Mouse (Mus musculus): ENCODE measurements around the gene Ppil4. TPM values are rescaled to one million over a fixed set of nuclear protein-coding genes. Genes with fewer than 3 reads are reported as not detected.

The Ppil4 gene
- total and polyA plus RNA-seq, 2 experiments = 2.8 to 12.1 TPM

- H3K36me3 ChIP-seq (ENCODE audit: control insufficient read depth, insufficient read depth, low read length) = no peaks in the 10 kb centered on the region
- H3K27me3 ChIP-seq (ENCODE audit: control insufficient read depth, insufficient read depth, low read length) = no peaks in the 10 kb centered on the region
- no peaks in the 10 kb centered on the region for H3K79me2 ChIP-seq (ENCODE audit: control insufficient read depth, insufficient read depth, low read length)
- TF ChIP-seq POLR2A (IDR thresholded peaks at IDR 0.05; ENCODE audit: extremely low read depth, insufficient read depth, low read length) = no peak
- no peak for TF ChIP-seq CTCF (IDR thresholded peaks at IDR 0.05; ENCODE audit: low read depth, low read length)
- no peak for DNase-seq (ENCODE audit: extremely low read depth, low read depth, low spot score)
- no peak overlapping the region for H3K9ac ChIP-seq (ENCODE audit: low read depth, low read length)
- no peak overlapping the region for H3K4me3 ChIP-seq (ENCODE audit: insufficient read depth, low read depth, low read length)
- WGBS = 94% methylated on average over 8 of the region's 8 CpGs
- no peak overlapping the region for H3K27ac ChIP-seq (replicated peaks; ENCODE audit: insufficient read depth, low read depth, low read length)
- peaks cover 17% of the 10 kb centered on the region for H3K4me1 ChIP-seq (ENCODE audit: control insufficient read depth, insufficient read depth, low read length)
These were observed 44.8 kb downstream of the Ppil4 start for GRCm38 (mm10) chr10:7837446-7837845.

DNA sequence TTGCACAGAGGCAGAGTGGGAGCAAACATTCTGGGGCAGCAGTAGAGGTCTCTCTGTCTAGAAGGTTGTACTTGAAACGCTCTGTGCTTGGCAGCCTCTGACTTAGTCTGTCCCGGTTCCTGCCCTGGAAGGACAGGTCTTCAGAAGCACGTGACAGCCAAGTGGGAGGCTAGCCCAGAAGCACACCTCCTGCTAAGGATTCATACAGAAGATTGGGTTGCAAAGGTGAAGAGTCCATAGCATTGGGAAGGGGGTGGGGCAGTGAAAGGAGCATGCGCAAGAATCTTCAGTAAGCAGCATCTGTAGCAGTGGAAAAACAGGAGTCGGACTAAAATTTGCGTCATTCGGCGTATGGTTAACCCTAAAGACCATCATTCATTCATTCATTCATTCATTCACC is 45.3 kb downstream of the Ppil4 start:
- no peak for DNase-seq (ENCODE audit: extremely low read depth, low read depth, low spot score)
- H3K9ac ChIP-seq (ENCODE audit: low read depth, low read length) = no peak overlapping the region
- H3K27ac ChIP-seq (replicated peaks; ENCODE audit: insufficient read depth, low read depth, low read length) = no peak overlapping the region
- peaks cover 16% of the 10 kb centered on the region for H3K4me1 ChIP-seq (ENCODE audit: control insufficient read depth, insufficient read depth, low read length)
- H3K36me3 ChIP-seq (ENCODE audit: control insufficient read depth, insufficient read depth, low read length) = no peaks in the 10 kb centered on the region
- H3K27me3 ChIP-seq (ENCODE audit: control insufficient read depth, insufficient read depth, low read length) = no peaks in the 10 kb centered on the region
- no peak overlapping the region for H3K4me3 ChIP-seq (ENCODE audit: insufficient read depth, low read depth, low read length)
- no peaks in the 10 kb centered on the region for H3K79me2 ChIP-seq (ENCODE audit: control insufficient read depth, insufficient read depth, low read length)
- 82% methylated on average over 8 of the region's 8 CpGs for WGBS
- TF ChIP-seq POLR2A (IDR thresholded peaks at IDR 0.05; ENCODE audit: extremely low read depth, insufficient read depth, low read length) = no peak
- no peak for TF ChIP-seq CTCF (IDR thresholded peaks at IDR 0.05; ENCODE audit: low read depth, low read length)

GRCm38 (mm10) chr10:7838874-7839421 is 46.3 kb downstream of the Ppil4 start:
- H3K27ac ChIP-seq (replicated peaks; ENCODE audit: insufficient read depth, low read depth, low read length) = peak overlapping the region; percentile 66
- WGBS = 75% methylated on average over 5 of the region's 5 CpGs
- TF ChIP-seq POLR2A (IDR thresholded peaks at IDR 0.05; ENCODE audit: extremely low read depth, insufficient read depth, low read length) = no peak
- no peaks in the 10 kb centered on the region for H3K27me3 ChIP-seq (ENCODE audit: control insufficient read depth, insufficient read depth, low read length)
- H3K9ac ChIP-seq (ENCODE audit: low read depth, low read length) = no peak overlapping the region
- no peak overlapping the region for H3K4me3 ChIP-seq (ENCODE audit: insufficient read depth, low read depth, low read length)
- no peaks in the 10 kb centered on the region for H3K36me3 ChIP-seq (ENCODE audit: control insufficient read depth, insufficient read depth, low read length)
- no peaks in the 10 kb centered on the region for H3K79me2 ChIP-seq (ENCODE audit: control insufficient read depth, insufficient read depth, low read length)
- H3K4me1 ChIP-seq (ENCODE audit: control insufficient read depth, insufficient read depth, low read length) = peaks cover 16% of the 10 kb centered on the region
- DNase-seq (ENCODE audit: extremely low read depth, low read depth, low spot score) = no peak

DNA sequence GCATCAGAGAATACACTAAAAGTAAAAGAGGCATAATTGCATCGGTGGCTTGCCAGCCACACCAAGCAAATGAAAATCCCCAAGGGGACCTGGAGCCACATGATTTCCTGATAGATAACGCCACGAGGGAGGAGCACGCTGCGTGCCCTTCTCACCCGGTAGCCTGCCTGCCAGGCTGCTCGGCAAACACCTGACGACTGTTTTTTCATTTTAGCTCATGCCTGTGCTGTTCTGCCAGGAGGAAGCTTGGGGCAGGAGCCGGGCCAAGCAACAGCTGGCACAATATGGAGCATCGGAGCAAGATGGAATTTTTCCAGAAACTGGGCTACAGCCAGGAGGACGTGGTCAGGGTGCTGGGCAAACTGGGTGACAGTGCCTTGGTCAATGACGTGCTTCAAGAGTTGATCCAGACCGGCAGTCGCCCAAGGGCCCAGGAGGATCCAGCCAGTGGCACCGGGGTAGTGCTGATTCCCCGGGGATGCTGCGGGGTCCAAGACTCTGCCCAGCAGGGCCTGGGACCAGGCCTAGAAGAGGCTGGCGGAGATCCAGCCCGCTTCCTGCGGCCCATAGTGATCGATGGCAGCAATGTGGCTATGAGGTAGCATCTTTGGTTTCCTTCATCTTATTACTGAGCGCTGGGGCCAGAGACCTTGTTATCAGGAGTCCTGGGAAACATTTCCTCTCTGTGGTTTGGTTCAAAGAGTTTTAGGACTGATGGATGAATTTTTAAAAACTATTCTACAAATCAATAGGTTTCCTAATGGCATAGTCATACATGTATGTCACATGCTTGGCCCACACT is 47.1 kb downstream of the Ppil4 start:
- peak overlapping the region; percentile 66 for H3K27ac ChIP-seq (replicated peaks; ENCODE audit: insufficient read depth, low read depth, low read length)
- 27% methylated on average over 22 of the region's 22 CpGs for WGBS
- no peaks in the 10 kb centered on the region for H3K36me3 ChIP-seq (ENCODE audit: control insufficient read depth, insufficient read depth, low read length)
- no peaks in the 10 kb centered on the region for H3K27me3 ChIP-seq (ENCODE audit: control insufficient read depth, insufficient read depth, low read length)
- H3K9ac ChIP-seq (ENCODE audit: low read depth, low read length) = 0 out of 2 replicates have a peak overlapping the region, but pooled peaks have one; percentile 7
- TF ChIP-seq CTCF (IDR thresholded peaks at IDR 0.05; ENCODE audit: low read depth, low read length) = no peak
- no peak for TF ChIP-seq POLR2A (IDR thresholded peaks at IDR 0.05; ENCODE audit: extremely low read depth, insufficient read depth, low read length)
- no peak overlapping the region for H3K4me3 ChIP-seq (ENCODE audit: insufficient read depth, low read depth, low read length)
- DNase-seq (ENCODE audit: extremely low read depth, low read depth, low spot score) = peak; percentile 97
- H3K4me1 ChIP-seq (ENCODE audit: control insufficient read depth, insufficient read depth, low read length) = peaks cover 16% of the 10 kb centered on the region
- no peaks in the 10 kb centered on the region for H3K79me2 ChIP-seq (ENCODE audit: control insufficient read depth, insufficient read depth, low read length)

DNA sequence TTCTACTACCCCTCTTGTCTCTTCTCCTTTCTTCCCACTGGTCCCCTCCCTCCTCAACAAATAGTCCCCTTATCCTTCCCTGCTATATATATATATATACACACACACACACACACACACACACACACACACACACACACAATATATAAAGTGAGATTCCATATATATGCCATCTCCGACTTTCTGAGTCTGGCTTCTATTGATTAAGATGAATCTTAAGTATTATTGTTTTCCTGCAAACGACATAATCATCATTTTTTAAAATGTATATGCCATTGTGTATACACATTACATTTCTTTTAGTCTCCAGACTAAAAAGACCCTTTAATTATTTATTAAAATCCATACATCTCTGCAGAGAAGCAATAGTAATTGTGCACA is 47.7 kb downstream of the Ppil4 start:
- WGBS = 91% methylated on average over 2 of the region's 2 CpGs
- no peak overlapping the region for H3K27ac ChIP-seq (replicated peaks; ENCODE audit: insufficient read depth, low read depth, low read length)
- H3K79me2 ChIP-seq (ENCODE audit: control insufficient read depth, insufficient read depth, low read length) = no peaks in the 10 kb centered on the region
- TF ChIP-seq CTCF (IDR thresholded peaks at IDR 0.05; ENCODE audit: low read depth, low read length) (no peak), POLR2A (IDR thresholded peaks at IDR 0.05; ENCODE audit: extremely low read depth, insufficient read depth, low read length) (no peak)
- no peak overlapping the region for H3K4me3 ChIP-seq (ENCODE audit: insufficient read depth, low read depth, low read length)
- H3K4me1 ChIP-seq (ENCODE audit: control insufficient read depth, insufficient read depth, low read length) = peaks cover 16% of the 10 kb centered on the region
- H3K27me3 ChIP-seq (ENCODE audit: control insufficient read depth, insufficient read depth, low read length) = no peaks in the 10 kb centered on the region
- H3K9ac ChIP-seq (ENCODE audit: low read depth, low read length) = no peak overlapping the region
- no peak for DNase-seq (ENCODE audit: extremely low read depth, low read depth, low spot score)
- H3K36me3 ChIP-seq (ENCODE audit: control insufficient read depth, insufficient read depth, low read length) = no peaks in the 10 kb centered on the region

- DNase-seq (ENCODE audit: extremely low read depth, low read depth, low spot score) = no peak
- Histone ChIP-seq H3K36me3 (ENCODE audit: control insufficient read depth, insufficient read depth, low read length) (no peaks in the 10 kb centered on the region), H3K4me3 (ENCODE audit: insufficient read depth, low read depth, low read length) (no peak overlapping the region), H3K4me1 (ENCODE audit: control insufficient read depth, insufficient read depth, low read length) (peaks cover 16% of the 10 kb centered on the region), H3K79me2 (ENCODE audit: control insufficient read depth, insufficient read depth, low read length) (no peaks in the 10 kb centered on the region), H3K27ac (replicated peaks; ENCODE audit: insufficient read depth, low read depth, low read length) (no peak overlapping the region), H3K27me3 (ENCODE audit: control insufficient read depth, insufficient read depth, low read length) (no peaks in the 10 kb centered on the region), H3K9ac (ENCODE audit: low read depth, low read length) (no peak overlapping the region)
- WGBS = 91% methylated on average over 3 of the region's 3 CpGs
- TF ChIP-seq CTCF (IDR thresholded peaks at IDR 0.05; ENCODE audit: low read depth, low read length) (no peak), POLR2A (IDR thresholded peaks at IDR 0.05; ENCODE audit: extremely low read depth, insufficient read depth, low read length) (no peak)
These were observed 48.1 kb downstream of the Ppil4 start for GRCm38 (mm10) chr10:7840785-7841184.
